Mouse (Mus musculus) myocyte (in vitro differentiated cells): ENCODE measurements around the gene Fbxl20. TPM values are rescaled to one million over a fixed set of nuclear protein-coding genes. Genes with fewer than 3 reads are reported as not detected.
A peak's percentile ranks its signal among the peaks of the same experiment; 100 is the strongest.

ENCODE experiments used
- H3K27me3 ChIP-seq: one replicate; pipeline ENCODE4 v1.6.1; 2011; ENCODE audit not compliant: control insufficient read depth, insufficient read depth, insufficient read length
- H3K36me3 ChIP-seq: one replicate; pipeline ENCODE4 v1.6.1; 2011; ENCODE audit not compliant: control insufficient read depth, insufficient read depth
- H3K4me2 ChIP-seq: one replicate; pipeline ENCODE4 v1.6.1; 2011; ENCODE audit warnings: low read depth, control low read depth
- H3K4me3 ChIP-seq: one replicate; pipeline ENCODE4 v1.5.1; 2011; ENCODE audit warnings: mild to moderate bottlenecking, control low read depth, moderate library complexity
- H3K79me2 ChIP-seq: one replicate; pipeline ENCODE4 v1.6.1; 2011; ENCODE audit not compliant: control insufficient read depth, insufficient read depth
- H3ac ChIP-seq: one replicate; pipeline ENCODE4 v1.6.1; 2011; ENCODE audit not compliant: control insufficient read depth, insufficient read length
- CEBPB ChIP-seq: IDR thresholded peaks from 2 replicates; pipeline ENCODE4 v1.6.1; 2011; ENCODE audit warnings: mild to moderate bottlenecking, moderate library complexity; ENCODE audit not compliant: poor library complexity, insufficient read depth, severe bottlenecking
- E2F4 ChIP-seq: IDR thresholded peaks from one replicate; pipeline ENCODE4 v1.6.1; 2011; ENCODE audit warnings: mild to moderate bottlenecking, control low read depth, moderate library complexity; ENCODE audit not compliant: insufficient read depth
- MAX ChIP-seq: IDR thresholded peaks from one replicate; pipeline ENCODE4 v1.6.1; 2011; ENCODE audit warnings: low read depth, mild to moderate bottlenecking, control low read depth
- MYOD1 ChIP-seq, 3 experiments: IDR thresholded peaks; one replicate each; pipeline ENCODE4 v1.6.1; 2011; ENCODE audit warnings: control low read depth in 2 of 3, low read depth in 2 of 3, mild to moderate bottlenecking in 2 of 3, moderate library complexity in 1 of 3; ENCODE audit not compliant: insufficient read length in 2 of 3, control insufficient read depth in 1 of 3
- MYOG ChIP-seq, 3 experiments: IDR thresholded peaks; one replicate each; pipeline ENCODE4 v1.6.1; 2011; ENCODE audit warnings: control low read depth in 2 of 3, low read depth in 2 of 3, mild to moderate bottlenecking in 2 of 3; ENCODE audit not compliant: insufficient read length in 2 of 3, control insufficient read depth in 1 of 3, insufficient read depth in 1 of 3
- POLR2A ChIP-seq: IDR thresholded peaks from one replicate; pipeline ENCODE4 v1.6.1; 2011; ENCODE audit warnings: low read depth, mild to moderate bottlenecking, control low read depth, moderate library complexity; ENCODE audit not compliant: insufficient read length
- POLR2AphosphoS2 ChIP-seq: IDR thresholded peaks from one replicate; pipeline ENCODE4 v1.6.1; 2011; ENCODE audit warnings: low read depth, control low read depth; ENCODE audit not compliant: insufficient read length
- REST ChIP-seq: IDR thresholded peaks from one replicate; pipeline ENCODE4 v1.6.1; 2011; ENCODE audit warnings: mild to moderate bottlenecking, control low read depth, moderate library complexity; ENCODE audit not compliant: insufficient read depth, insufficient read length
- SRF ChIP-seq: IDR thresholded peaks from one replicate; pipeline ENCODE4 v1.6.1; 2011; ENCODE audit warnings: low read depth; ENCODE audit not compliant: control insufficient read depth, insufficient read length
- TCF12 ChIP-seq: IDR thresholded peaks from one replicate; pipeline ENCODE4 v1.6.1; 2011; ENCODE audit warnings: mild to moderate bottlenecking, control low read depth; ENCODE audit not compliant: poor library complexity, insufficient read depth, severe bottlenecking
- TCF3 ChIP-seq: IDR thresholded peaks from one replicate; pipeline ENCODE4 v1.6.1; 2011; ENCODE audit warnings: low read depth, control low read depth; ENCODE audit not compliant: insufficient read length
- USF1 ChIP-seq: IDR thresholded peaks from one replicate; pipeline ENCODE4 v1.6.1; 2011; ENCODE audit warnings: low read depth, mild to moderate bottlenecking, control low read depth, moderate library complexity
- polyA plus RNA-seq: library from polyadenylated mRNA; unstranded; fragments of >200 nt; fragmentation: generic; extraction: Trizol; gene quantifications from one replicate; pipeline ENCODE4 v1.2.1, GENCODE M21; 2012; ENCODE audit warnings: missing spikeins

Gene Fbxl20
- polyA plus RNA-seq, 1 experiment, result 5.9 TPM

DNA sequence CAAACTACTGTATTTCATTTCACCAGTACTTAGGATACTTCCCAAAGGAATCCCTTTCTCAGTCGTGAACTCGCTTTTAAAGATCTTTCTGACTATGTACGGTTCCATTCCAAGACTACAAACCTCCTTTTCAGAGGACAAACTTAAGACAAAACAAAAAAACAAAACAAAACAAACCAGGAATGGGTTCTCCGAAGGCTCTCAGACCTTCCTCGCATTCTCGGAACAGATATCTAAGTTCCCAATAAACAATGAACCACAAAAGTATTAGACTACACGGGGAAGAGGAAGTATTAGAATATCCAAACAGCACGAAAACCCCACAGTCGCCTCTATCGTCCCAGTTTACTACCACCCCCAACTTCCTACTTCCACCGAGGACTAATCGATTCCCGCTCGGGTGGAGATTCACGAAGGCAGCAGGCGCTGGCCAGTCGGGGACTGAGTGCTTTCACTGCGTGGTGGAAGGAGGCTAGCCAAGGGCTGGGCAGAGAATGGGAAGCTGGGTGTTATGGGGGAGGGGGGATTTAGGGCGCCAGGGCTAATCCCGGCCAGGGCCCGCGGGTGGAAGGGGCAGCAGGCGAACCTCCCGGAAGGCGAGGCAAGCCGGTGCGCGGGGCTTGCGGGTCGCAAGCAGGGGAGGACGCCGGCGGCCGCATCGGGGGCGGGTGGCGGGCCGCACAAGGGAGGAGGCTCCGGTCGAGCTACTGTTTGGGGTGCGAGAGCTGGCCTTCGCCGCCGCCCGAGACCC is 1.5 kb downstream of the Fbxl20 start:
- H3K4me2 ChIP-seq, result peak overlapping the region; percentile 81
- H3K79me2 ChIP-seq, result peaks cover 4% of the 10 kb centered on the region
- H3K4me3 ChIP-seq, result peak overlapping the region; percentile 64
- peaks cover 2% of the 10 kb centered on the region for H3K36me3 ChIP-seq
- no peak for TF ChIP-seq SRF
- no peak for TF ChIP-seq MYOD1 (IDR thresholded peaks at IDR 0.05; ENCODE audit: control insufficient read depth in 1 of 3, insufficient read length in 2 of 3, low read depth in 2 of 3)
- no peak for TF ChIP-seq POLR2AphosphoS2
- TF ChIP-seq TCF3, result no peak
- no peak for TF ChIP-seq TCF12
- TF ChIP-seq REST, result no peak
- no peak for TF ChIP-seq MYOG (IDR thresholded peaks at IDR 0.05; ENCODE audit: control insufficient read depth in 1 of 3, insufficient read depth in 1 of 3, insufficient read length in 2 of 3, low read depth in 2 of 3)
- no peaks in the 10 kb centered on the region for H3K27me3 ChIP-seq
- peak overlapping the region; percentile 31 for H3ac ChIP-seq

DNA sequence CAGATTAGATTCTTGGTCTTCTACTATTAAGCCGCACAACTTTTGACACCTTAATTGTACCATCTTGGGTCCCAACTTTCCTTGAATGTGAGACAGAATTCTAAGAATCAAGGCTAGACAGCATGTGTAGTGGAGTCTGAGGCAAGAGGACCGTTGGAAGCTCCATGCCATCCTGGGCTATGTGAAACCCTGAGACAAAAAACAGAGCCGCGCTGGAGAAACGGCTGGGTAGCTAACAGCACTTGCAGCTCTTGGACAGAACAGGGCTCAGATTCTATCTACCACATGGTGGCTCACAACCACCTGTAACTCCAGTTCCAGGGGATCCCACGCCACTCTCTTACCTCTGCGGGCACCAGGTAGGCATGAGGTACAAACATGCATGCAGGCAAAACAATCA is 4.3 kb downstream of the Fbxl20 start:
- Histone ChIP-seq H3ac (no peak overlapping the region), H3K4me3 (no peak overlapping the region), H3K4me2 (no peak overlapping the region), H3K79me2 (peaks cover 4% of the 10 kb centered on the region), H3K27me3 (no peaks in the 10 kb centered on the region), H3K36me3 (no peaks in the 10 kb centered on the region)
- TF ChIP-seq E2F4 (no peak), CEBPB (no peak), SRF (no peak), USF1 (no peak), TCF3 (no peak), MYOD1 (IDR thresholded peaks at IDR 0.05; ENCODE audit: control insufficient read depth in 1 of 3, insufficient read length in 2 of 3, low read depth in 2 of 3) (no peak)

DNA sequence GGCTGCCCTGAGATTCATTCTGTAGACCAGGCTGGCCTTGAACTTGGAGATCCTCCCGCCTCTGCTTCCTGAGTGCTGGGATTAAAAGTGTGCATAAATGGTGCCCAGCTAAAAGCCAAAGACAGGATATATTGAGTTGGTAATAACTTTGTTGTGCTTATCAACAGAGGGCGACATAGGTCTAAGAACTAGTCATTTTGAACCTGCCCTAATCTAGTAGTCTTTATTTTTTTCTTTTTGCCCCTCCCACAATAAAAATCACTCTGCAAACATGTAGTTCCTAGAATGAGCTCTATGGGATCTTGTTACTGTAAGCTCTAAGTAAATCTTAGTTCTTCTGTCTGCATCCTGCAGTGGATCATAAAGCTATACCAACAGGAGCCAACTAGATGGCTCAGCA is 7.7 kb downstream of the Fbxl20 start:
- Histone ChIP-seq H3K4me2 (no peak overlapping the region), H3ac (no peak overlapping the region), H3K27me3 (no peaks in the 10 kb centered on the region), H3K36me3 (no peaks in the 10 kb centered on the region), H3K4me3 (no peak overlapping the region), H3K79me2 (peaks cover 4% of the 10 kb centered on the region)
- TF ChIP-seq POLR2AphosphoS2 (no peak), MYOG (IDR thresholded peaks at IDR 0.05; ENCODE audit: control insufficient read depth in 1 of 3, insufficient read depth in 1 of 3, insufficient read length in 2 of 3, low read depth in 2 of 3) (no peak), SRF (no peak), MAX (no peak), USF1 (no peak), TCF3 (no peak), E2F4 (no peak), REST (no peak), POLR2A (no peak), TCF12 (no peak), CEBPB (no peak), MYOD1 (IDR thresholded peaks at IDR 0.05; ENCODE audit: control insufficient read depth in 1 of 3, insufficient read length in 2 of 3, low read depth in 2 of 3) (no peak)

DNA sequence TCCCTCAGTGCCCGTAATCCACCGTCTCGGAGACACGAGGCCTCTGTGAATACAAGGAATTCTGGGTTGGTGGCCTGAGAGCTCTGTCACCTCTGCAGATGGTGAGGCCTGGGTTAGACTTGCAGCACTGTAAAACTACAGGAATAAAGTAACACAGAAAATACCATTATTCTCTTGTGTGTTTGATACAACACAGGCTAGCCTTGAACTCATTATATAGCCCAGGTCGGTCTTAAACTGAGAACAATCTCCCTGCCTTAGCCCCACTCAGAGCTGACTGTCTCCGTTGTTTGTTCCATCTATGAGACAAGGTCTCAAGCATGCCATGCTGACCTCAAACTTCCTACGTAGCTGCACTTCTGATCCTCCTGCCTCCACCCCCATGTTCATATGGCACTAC is 11.3 kb downstream of the Fbxl20 start:
- Histone ChIP-seq H3ac (no peak overlapping the region), H3K4me2 (no peak overlapping the region), H3K4me3 (no peak overlapping the region), H3K27me3 (no peaks in the 10 kb centered on the region), H3K36me3 (no peaks in the 10 kb centered on the region), H3K79me2 (no peaks in the 10 kb centered on the region)
- TF ChIP-seq TCF12, result no peak
- TF ChIP-seq POLR2AphosphoS2, result no peak
- TF ChIP-seq REST, result no peak
- no peak for TF ChIP-seq MAX
- TF ChIP-seq MYOG (IDR thresholded peaks at IDR 0.05; ENCODE audit: control insufficient read depth in 1 of 3, insufficient read depth in 1 of 3, insufficient read length in 2 of 3, low read depth in 2 of 3), result no peak
- TF ChIP-seq E2F4, result no peak
- no peak for TF ChIP-seq USF1
- no peak for TF ChIP-seq SRF
- TF ChIP-seq MYOD1 (IDR thresholded peaks at IDR 0.05; ENCODE audit: control insufficient read depth in 1 of 3, insufficient read length in 2 of 3, low read depth in 2 of 3), result no peak
- TF ChIP-seq CEBPB, result no peak
- no peak for TF ChIP-seq POLR2A
- TF ChIP-seq TCF3, result no peak

DNA sequence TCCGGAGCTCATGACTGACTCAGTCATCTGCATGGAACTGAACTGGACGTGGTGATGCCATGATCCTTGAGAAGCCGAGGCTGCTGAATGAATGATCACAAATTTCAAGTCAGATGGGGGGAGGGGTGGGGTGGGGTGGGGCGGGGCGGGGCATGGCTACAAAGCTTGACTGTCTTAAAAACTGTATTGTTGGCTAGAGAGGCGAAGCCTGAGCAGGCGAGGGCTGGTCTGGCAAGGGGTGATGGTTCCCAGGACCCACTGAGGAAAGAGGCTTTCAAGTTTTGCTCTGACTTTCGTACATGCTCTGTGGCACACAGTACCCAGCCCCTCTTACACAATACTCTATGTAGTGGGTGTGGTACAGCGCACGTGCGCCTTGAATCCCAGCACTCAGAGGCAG is 12.4 kb downstream of the Fbxl20 start:
- no peak overlapping the region for H3K4me2 ChIP-seq
- no peak overlapping the region for H3ac ChIP-seq
- H3K79me2 ChIP-seq, result no peaks in the 10 kb centered on the region
- H3K4me3 ChIP-seq, result no peak overlapping the region
- H3K36me3 ChIP-seq, result no peaks in the 10 kb centered on the region
- H3K27me3 ChIP-seq, result no peaks in the 10 kb centered on the region
- TF ChIP-seq SRF (no peak), MYOG (IDR thresholded peaks at IDR 0.05; ENCODE audit: control insufficient read depth in 1 of 3, insufficient read depth in 1 of 3, insufficient read length in 2 of 3, low read depth in 2 of 3) (no peak), POLR2A (no peak), REST (no peak)
